Mouse (Mus musculus) retina, embryonic 14.5 days (tissue): Measurements from ENCODE around the gene Cgref1.
A peak's percentile ranks its signal among the peaks of the same experiment; 100 is the strongest.

Source experiments
- DNase-seq: peaks from one replicate; pipeline ENCODE4 v3.0.0-alpha.2; 2015; ENCODE audit warnings: low spot score

Cgref1 gene

GRCm38 (mm10) chr5:30944956-30945781, at the start of gene Cgref1:
Gene Cgref1, minus strand, starts transcription at chr5:30945591.
- peak; percentile 78 for DNase-seq

GRCm38 (mm10) chr5:30994074-30994473, 48.7 kb upstream of the Cgref1 start:
- DNase-seq, result no peak

GRCm38 (mm10) chr5:30992980-30993676, 47.7 kb upstream of the Cgref1 start:
- DNase-seq, result no peak

GRCm38 (mm10) chr5:30982357-30982756, 37.0 kb upstream of the Cgref1 start:
- DNase-seq, result peak; percentile 70

GRCm38 (mm10) chr5:30974870-30975656, 29.7 kb upstream of the Cgref1 start:
- no peak for DNase-seq

- no peak for DNase-seq
Observed at GRCm38 (mm10) chr5:30969440-30969839, 24.0 kb upstream of the Cgref1 start.

GRCm38 (mm10) chr5:30968416-30968815, 23.0 kb upstream of the Cgref1 start, which contains the start of gene Tcf23:
Gene Tcf23, plus strand, starts transcription at chr5:30968662.
- DNase-seq, result no peak

GRCm38 (mm10) chr5:30966189-30966588, 20.8 kb upstream of the Cgref1 start:
- no peak for DNase-seq

- no peak for DNase-seq
Observed at GRCm38 (mm10) chr5:30963916-30964315, 18.5 kb upstream of the Cgref1 start.

GRCm38 (mm10) chr5:30961545-30962505, 16.4 kb upstream of the Cgref1 start:
- no peak for DNase-seq

GRCm38 (mm10) chr5:30960814-30961213, 15.4 kb upstream of the Cgref1 start:
- DNase-seq, result no peak

- peak; percentile 98 for DNase-seq
Observed at GRCm38 (mm10) chr5:30959966-30960501, 14.6 kb upstream of the Cgref1 start, which contains the start of gene Preb. Gene Preb, minus strand, starts transcription at chr5:30960361.

- DNase-seq, result no peak
Observed at GRCm38 (mm10) chr5:30959198-30959854, 13.9 kb upstream of the Cgref1 start.

GRCm38 (mm10) chr5:30957891-30958290, 12.5 kb upstream of the Cgref1 start:
- no peak for DNase-seq

- DNase-seq, result no peak
Observed at GRCm38 (mm10) chr5:30955751-30956150, 10.4 kb upstream of the Cgref1 start.

GRCm38 (mm10) chr5:30954556-30954955, 9.2 kb upstream of the Cgref1 start:
- no peak for DNase-seq

- DNase-seq, result no peak
Observed at GRCm38 (mm10) chr5:30954065-30954464, 8.7 kb upstream of the Cgref1 start.

GRCm38 (mm10) chr5:30952551-30952950, 7.2 kb upstream of the Cgref1 start:
- no peak for DNase-seq

- no peak for DNase-seq
Observed at GRCm38 (mm10) chr5:30951706-30952105, 6.3 kb upstream of the Cgref1 start.

GRCm38 (mm10) chr5:30950922-30951321, 5.5 kb upstream of the Cgref1 start:
- no peak for DNase-seq
